Mouse (Mus musculus) spleen, adult 2 months (tissue): ENCODE measurements at regions not wholly inside any gene's neighbourhood (a gene's known extent, or its start where the extent isn't known, plus 50 kb on each side); places are given as distances from the start of the nearest gene placed in this dataset.

Experiments used
- DNase-seq, 2 experiments: peaks; one replicate each; pipeline versions ENCODE4 v3.0.0 to v3.0.0-alpha.2; 2012 to 2021; ENCODE audit warnings: low spot score in 2 of 2, low read depth in 1 of 2
- H3K27ac ChIP-seq: fragments of 200-500 bp; 2 replicates; pipeline ENCODE4 v1.5.1; 2012; ENCODE audit warnings: low read length, inconsistent platforms; ENCODE audit not compliant: insufficient read depth
- H3K27me3 ChIP-seq: fragments of 200-500 bp; 2 replicates; pipeline ENCODE4 v1.6.1; 2012; ENCODE audit warnings: mild to moderate bottlenecking, moderate library complexity, low read length, inconsistent platforms; ENCODE audit not compliant: control insufficient read depth, insufficient read depth
- H3K36me3 ChIP-seq: fragments of 200-500 bp; 2 replicates; pipeline ENCODE4 v1.6.1; 2012; ENCODE audit warnings: mild to moderate bottlenecking, low read length, inconsistent platforms; ENCODE audit not compliant: control insufficient read depth, insufficient read depth
- H3K4me1 ChIP-seq: fragments of 200-500 bp; 2 replicates; pipeline ENCODE4 v1.6.1; 2011; ENCODE audit warnings: inconsistent platforms; ENCODE audit not compliant: control insufficient read depth, insufficient read depth, insufficient read length
- H3K4me3 ChIP-seq: fragments of 200-500 bp; 2 replicates; pipeline ENCODE4 v1.5.1; 2011; ENCODE audit warnings: mild to moderate bottlenecking, inconsistent platforms; ENCODE audit not compliant: insufficient read depth, insufficient read length; ENCODE audit errors: extremely low read depth
- CTCF ChIP-seq: fragments of 200-500 bp; IDR thresholded peaks from 2 replicates; pipeline ENCODE4 v1.5.1; 2011; ENCODE audit warnings: mild to moderate bottlenecking, inconsistent platforms; ENCODE audit not compliant: insufficient read depth, insufficient read length, insufficient replicate concordance; ENCODE audit errors: extremely low read depth
- POLR2A ChIP-seq: fragments of 200-500 bp; IDR thresholded peaks from 2 replicates; pipeline ENCODE4 v1.6.1; 2011; ENCODE audit warnings: low read depth, low read length, inconsistent platforms
- WGBS: fragments of 180-500 bp; shearing (Covaris S2); methylation state at CpG from one replicate; pipeline ENCODE4 v1.1.7; 2018; 5-methylcytosine and 5-hydroxymethylcytosine counted together

- H3K27me3 ChIP-seq: no peaks in the 10 kb centered on the region
- H3K36me3 ChIP-seq: no peaks in the 10 kb centered on the region
- no peaks in the 10 kb centered on the region for H3K4me1 ChIP-seq
- no peak for DNase-seq
- no peak overlapping the region for H3K27ac ChIP-seq
- whole genome bisulfite sequencing: 81% methylated on average over 10 of the region's 10 CpGs
- H3K4me3 ChIP-seq: no peak overlapping the region
- TF ChIP-seq POLR2A (no peak), CTCF (no peak)
These were observed 58.5 kb upstream of the Fbxl7 start for GRCm38 (mm10) chr15:26953818-26954385.

- Histone ChIP-seq H3K27ac (no peak overlapping the region), H3K4me1 (no peaks in the 10 kb centered on the region), H3K4me3 (no peak overlapping the region), H3K27me3 (no peaks in the 10 kb centered on the region), H3K36me3 (no peaks in the 10 kb centered on the region)
- DNase-seq: no peak
- no peak for TF ChIP-seq POLR2A
- TF ChIP-seq CTCF: no peak
- 88% methylated on average over 2 of the region's 2 CpGs for whole genome bisulfite sequencing
These were observed 63.6 kb upstream of the Fbxl7 start for GRCm38 (mm10) chr15:26958980-26959379.

GRCm38 (mm10) chr15:26968392-26969025, 73.1 kb upstream of the Fbxl7 start:
- DNase-seq: no peak
- TF ChIP-seq CTCF (no peak), POLR2A (no peak)
- 82% methylated on average over 5 of the region's 5 CpGs for WGBS

GRCm38 (mm10) chr15:26970770-26971169, 75.4 kb upstream of the Fbxl7 start:
- DNase-seq: no peak
- Histone ChIP-seq H3K27me3 (no peaks in the 10 kb centered on the region), H3K4me1 (no peaks in the 10 kb centered on the region), H3K36me3 (no peaks in the 10 kb centered on the region), H3K4me3 (no peak overlapping the region), H3K27ac (no peak overlapping the region)
- WGBS: 84% methylated on average over 1 of the region's 1 CpGs
- no peak for TF ChIP-seq POLR2A
- no peak for TF ChIP-seq CTCF

More at GRCm38 (mm10) chr15:26968392-26969025, 73.1 kb upstream of the Fbxl7 start:
- Histone ChIP-seq H3K27ac (no peak overlapping the region), H3K27me3 (no peaks in the 10 kb centered on the region), H3K36me3 (no peaks in the 10 kb centered on the region), H3K4me3 (no peak overlapping the region), H3K4me1 (no peaks in the 10 kb centered on the region)

GRCm38 (mm10) chr15:26993054-26993453, 97.7 kb upstream of the Fbxl7 start:
- WGBS: 76% methylated on average over 1 of the region's 1 CpGs
- TF ChIP-seq CTCF (no peak), POLR2A (no peak)
- Histone ChIP-seq H3K4me3 (no peak overlapping the region), H3K27ac (no peak overlapping the region), H3K36me3 (no peaks in the 10 kb centered on the region), H3K4me1 (no peaks in the 10 kb centered on the region), H3K27me3 (no peaks in the 10 kb centered on the region)
- no peak for DNase-seq

- WGBS: 57% methylated on average over 4 of the region's 4 CpGs
These were observed 113.7 kb upstream of the Fbxl7 start for GRCm38 (mm10) chr15:27009069-27009468.

More at GRCm38 (mm10) chr15:27009069-27009468, 113.7 kb upstream of the Fbxl7 start:
- H3K27me3 ChIP-seq: no peaks in the 10 kb centered on the region
- no peak overlapping the region for H3K4me3 ChIP-seq
- H3K27ac ChIP-seq: no peak overlapping the region
- H3K4me1 ChIP-seq: no peaks in the 10 kb centered on the region
- DNase-seq: no peak
- TF ChIP-seq CTCF (no peak), POLR2A (no peak)
- H3K36me3 ChIP-seq: no peaks in the 10 kb centered on the region
